Mouse (Mus musculus) left cerebral cortex, postnatal 4 days (tissue): ENCODE measurements around the gene Gm20388. TPM values are rescaled to one million over a fixed set of nuclear protein-coding genes. Genes with fewer than 3 reads are reported as not detected.

ENCODE experiments used
- DNase-seq: peaks from one replicate; pipeline ENCODE4 v3.0.0-alpha.2; 2022
- intact Hi-C: fragments of 180-260 bp; cut with DNase I; formaldehyde crosslinking; loops from one replicate; pipeline ENCODE4 v1.15.1; 2025
- total RNA-seq, 2 experiments: library from RNA; stranded (reverse); gene quantifications; 2 replicates each; pipeline ENCODE4 v1.2.3; 2021

Gm20388 gene
- total RNA-seq, 2 experiments from 2014 or later = 6.5 to 12.8 TPM

DNA sequence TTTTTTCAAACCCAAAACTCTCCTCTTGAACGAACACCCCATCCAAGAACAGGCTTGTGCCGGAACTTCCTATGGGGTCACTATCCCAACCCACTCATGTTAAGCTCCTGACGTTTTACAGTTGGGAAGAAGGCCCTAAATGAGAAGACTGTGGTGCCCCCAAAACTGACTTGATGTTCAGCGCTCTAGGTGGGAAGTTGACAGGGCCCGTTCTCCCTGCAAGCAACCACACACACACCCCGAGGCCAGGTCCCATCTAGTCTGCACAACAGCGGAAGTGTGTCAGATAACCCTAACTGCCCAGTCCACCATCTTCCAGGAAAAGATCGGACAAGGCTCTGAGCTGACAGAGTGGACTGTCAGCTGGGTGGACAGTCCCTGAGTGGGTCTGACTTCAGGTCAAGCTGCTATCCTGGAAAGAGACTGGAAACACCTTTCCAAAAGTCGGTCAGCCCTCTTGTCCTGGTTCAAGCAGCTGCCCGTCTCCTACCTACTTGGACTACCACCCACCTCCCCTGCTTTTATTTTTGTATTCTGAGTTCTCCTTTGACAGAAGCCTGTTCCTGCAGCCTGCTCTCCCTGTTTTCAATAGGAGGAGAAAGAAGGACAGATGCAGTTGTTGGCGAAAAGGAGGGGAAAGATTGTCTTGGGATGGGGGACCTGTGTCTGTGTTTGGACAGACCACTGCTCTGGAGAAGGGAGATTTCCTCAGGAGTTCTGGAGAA is 1161.9 kb downstream of the Gm20388 start:
- intact Hi-C loops = no loop called here

DNA sequence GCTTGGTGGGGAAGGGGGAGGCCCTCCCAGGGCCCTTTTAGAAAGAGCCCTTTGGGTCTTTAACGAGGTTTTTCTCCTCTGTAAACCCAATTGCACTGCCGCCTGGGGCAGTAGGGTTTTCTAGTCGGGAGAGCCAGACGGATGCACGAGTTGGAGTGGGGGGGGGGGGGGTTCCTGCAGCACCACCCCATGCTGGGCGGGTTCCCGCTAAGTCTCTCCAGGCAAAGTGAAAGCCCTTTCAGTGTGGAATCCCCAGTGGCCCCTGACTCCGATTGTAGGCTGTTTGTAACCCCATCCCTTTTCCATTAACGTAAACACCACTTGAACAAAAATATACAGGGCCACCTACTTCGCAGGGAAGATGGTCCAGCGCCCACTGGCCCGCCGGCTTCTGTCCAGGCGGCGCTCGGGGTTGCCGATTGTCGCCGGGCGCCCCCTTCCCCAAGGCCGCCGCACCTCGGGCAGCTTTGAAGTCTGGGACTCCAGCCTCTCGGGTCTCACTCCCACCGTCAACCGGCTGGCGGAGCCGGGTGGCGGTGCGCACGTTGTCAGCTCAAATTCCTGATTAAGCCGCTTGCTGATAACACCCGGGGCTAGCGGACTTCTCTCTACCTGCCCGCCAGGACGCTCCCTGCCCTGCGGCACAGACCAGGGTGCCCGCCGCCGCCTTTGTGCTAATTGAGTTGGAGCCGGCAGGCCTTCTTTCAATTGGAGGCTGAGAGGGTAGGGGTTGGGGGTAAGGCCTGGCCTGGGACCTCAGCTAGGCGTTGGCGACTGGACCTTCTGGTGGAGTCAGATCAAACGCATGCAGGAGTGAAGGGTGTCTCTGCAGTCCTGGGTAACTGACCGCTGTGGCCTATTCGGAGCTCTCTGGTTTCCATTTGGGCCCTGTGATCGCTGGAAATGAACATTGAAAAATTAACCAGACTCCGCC is 1162.8 kb downstream of the Gm20388 start:
- intact Hi-C loops = no loop called here

More for the DNA sequence above, 1161.9 kb downstream of the Gm20388 start:
- no peak for DNase-seq

DNA sequence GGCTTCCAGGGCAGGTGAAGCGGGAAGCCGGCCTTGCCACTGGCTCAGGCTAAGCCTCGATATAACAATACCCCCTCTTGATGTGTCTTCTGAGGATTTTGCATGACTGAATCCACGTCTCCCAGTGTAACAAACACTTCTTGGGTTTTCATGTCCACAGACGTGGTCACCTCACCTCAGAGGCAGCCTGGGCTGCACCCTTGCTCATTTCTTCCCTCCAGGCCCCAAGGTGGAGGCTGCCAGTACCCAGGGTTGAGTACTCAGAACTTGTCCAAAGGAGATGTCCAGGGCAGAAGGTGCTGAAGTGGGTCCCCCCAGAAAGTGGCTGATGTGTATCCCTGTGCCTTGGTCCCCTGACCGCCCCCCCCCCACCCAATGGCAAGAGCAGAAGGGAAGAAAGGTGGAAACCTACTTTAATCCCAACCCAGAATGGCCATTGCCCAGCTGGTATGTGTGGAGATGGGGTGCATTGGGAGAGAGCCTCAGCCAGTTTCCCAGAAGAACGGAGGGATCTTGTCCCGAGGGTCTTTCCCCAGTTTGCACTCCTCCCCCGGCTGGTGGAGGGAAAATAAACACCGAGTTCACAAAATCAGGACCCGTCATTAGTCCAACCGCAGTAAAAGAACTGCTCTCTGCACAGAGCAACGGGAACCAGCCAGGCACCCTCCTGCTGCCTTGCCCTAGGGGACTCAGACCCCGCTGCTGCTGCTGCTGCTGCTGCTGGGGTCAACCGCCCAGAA is 1163.6 kb downstream of the Gm20388 start:
- intact Hi-C loops = no loop called here
- DNase-seq = no peak

More for the DNA sequence above, 1162.8 kb downstream of the Gm20388 start:
- DNase-seq = no peak

GRCm38 (mm10) chr8:121074848-121075145 is 1164.2 kb downstream of the Gm20388 start:
- intact Hi-C loops = no loop called here

GRCm38 (mm10) chr8:121075936-121076335 is 1165.3 kb downstream of the Gm20388 start:
- intact Hi-C loops = no loop called here
- DNase-seq = no peak

More at GRCm38 (mm10) chr8:121074848-121075145, 1164.2 kb downstream of the Gm20388 start:
- DNase-seq = no peak

DNA sequence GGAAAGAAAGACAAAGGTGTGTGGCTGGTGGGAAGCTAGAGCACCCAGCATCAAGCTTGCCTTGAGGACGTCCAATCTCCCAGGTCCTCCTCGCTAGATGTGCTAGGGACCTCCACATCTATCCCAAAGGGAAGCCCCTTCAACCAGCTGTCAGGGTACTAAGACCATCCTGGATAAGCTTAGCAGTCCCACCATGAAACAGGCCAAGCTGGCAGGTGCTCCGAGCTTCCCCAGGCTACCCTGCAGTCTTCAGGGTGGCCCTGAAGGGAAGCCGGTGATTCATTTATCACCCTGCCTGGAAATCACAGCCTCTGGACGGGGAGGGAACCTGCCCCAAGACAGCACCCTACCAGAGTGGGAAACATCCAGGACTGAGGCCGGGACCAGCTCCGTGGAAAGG is 1165.9 kb downstream of the Gm20388 start:
- intact Hi-C loops = no loop called here

DNA sequence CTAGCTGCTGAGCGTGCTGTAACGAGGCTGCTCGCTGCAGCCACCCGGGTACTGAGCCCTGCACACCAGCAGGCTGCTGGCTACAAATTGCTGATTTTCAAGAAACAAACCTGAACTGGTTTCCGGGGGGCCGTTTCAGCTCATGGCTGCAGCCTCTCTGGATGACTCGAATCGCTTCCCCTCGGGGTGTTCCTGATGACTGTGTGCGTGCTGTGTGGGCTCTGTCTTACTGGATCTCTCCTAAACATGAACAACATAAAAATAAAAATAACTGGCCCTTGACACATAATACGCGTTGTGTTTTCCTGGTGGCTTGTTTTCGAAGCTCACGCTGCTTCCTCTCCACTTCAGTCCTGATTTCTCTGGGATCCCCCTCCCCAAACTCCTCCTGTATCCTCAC is 1168.1 kb downstream of the Gm20388 start:
- no peak for DNase-seq
- intact Hi-C loops = no loop called here

More for the DNA sequence above, 1165.9 kb downstream of the Gm20388 start:
- no peak for DNase-seq

DNA sequence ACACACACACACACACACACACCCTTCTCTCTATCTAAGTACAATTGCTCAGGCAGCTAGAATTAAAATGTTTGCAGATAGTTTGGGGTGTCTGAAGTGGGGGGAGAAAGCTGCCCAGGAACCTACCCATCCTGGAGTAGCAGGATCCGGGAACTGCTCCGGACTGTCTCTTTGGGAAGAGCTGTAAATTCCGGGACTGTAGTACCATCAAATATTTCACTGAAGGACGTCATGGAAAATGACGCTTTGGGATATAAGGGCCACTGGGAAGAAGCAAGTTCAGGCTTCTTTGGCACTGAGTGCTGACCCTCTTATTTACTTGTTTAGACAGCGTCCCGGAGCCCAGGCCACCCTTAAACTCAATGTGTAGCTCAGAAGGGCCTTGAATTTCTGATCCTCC is 1168.6 kb downstream of the Gm20388 start:
- DNase-seq = no peak
- intact Hi-C loops = no loop called here

DNA sequence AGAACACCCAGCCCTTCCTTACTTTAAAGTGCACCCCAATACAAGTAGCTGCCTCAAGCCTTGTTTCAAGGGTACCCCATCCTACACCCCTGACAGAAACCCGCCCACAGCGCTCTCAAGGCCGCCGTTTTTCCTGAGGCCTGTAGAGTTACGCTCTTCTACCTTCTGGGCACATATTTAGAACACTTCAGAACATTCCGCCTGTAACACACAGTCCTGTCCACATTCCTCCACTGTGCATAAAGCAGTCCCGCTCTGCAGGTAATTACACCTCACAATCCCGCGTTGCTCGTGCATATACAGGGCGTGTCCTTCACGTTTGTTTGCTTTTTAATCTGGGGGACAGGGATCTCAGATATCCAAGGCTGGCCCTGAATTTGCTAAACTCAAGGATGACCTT is 1169.3 kb downstream of the Gm20388 start:
- no peak for DNase-seq
- intact Hi-C loops = loop anchor here (5.0 kb wide), 1 partner anchor 188 kb away; no protein-coding TSS in a partner anchor

DNA sequence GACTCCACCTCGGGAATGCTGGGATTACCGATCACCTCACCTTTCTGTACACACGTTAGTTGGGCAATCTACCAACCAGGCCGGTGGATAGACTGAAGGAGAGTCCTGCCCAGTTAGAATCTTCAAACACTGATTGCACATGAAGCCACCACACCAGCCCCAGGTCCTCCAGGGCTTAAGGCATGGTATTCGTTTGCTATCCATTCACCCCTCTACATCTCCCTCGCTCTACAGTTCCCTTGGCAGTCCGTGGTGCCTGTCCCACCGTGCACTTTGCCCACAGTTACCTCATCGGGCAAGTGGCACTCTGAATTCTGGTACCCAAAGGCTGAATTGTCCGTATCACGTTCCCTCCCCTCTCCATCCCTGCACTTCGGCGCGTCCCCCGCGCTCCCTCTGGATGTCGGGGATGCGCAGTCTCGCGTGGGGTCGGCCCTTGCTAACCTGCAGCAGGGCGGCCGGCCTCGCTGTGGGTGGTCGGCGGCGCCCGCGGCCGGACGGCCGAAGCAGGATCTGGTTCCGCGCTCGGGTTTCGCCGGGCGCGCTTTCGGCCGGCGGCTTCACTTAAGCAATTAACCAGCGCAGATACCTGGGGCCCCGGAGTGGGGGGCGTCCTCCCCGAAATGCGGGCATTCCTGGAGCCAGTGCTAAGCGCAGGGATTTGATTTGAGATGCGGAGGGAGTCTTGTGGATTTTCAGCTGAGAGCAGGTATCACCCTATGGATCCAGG is 1169.9 kb downstream of the Gm20388 start:
- DNase-seq = no peak
- intact Hi-C loops = loop anchor here (5.0 kb wide), 1 partner anchor 188 kb away; no protein-coding TSS in a partner anchor

- DNase-seq = no peak
- intact Hi-C loops = loop anchor here (5.0 kb wide), 1 partner anchor 189 kb away; no protein-coding TSS in a partner anchor
Measured at GRCm38 (mm10) chr8:121081398-121081797, 1170.8 kb downstream of the Gm20388 start.

- no peak for DNase-seq
- intact Hi-C loops = loop anchor here (5.0 kb wide), 1 partner anchor 190 kb away; no protein-coding TSS in a partner anchor
Measured at GRCm38 (mm10) chr8:121082218-121083092, 1171.8 kb downstream of the Gm20388 start.

- intact Hi-C loops = loop anchor here (5.0 kb wide), 1 partner anchor 191 kb away; no protein-coding TSS in a partner anchor
Measured at GRCm38 (mm10) chr8:121083093-121083935, 1172.7 kb downstream of the Gm20388 start.

DNA sequence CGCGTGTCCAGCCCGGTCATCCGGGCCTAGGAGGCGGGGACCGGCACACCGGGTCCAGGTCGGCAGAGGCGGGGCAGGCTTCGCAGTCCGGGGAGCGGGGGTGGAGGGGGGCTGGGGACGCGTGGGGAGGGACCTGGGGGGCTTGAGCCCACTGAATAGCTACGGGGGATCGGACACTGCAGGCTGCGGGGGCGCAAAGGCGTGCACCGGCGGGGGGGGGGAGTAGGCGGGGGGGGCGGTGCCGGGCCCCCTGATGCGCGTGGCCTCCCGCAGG is 1173.2 kb downstream of the Gm20388 start:
- no peak for DNase-seq
- intact Hi-C loops = loop anchor here (5.0 kb wide), 1 partner anchor 192 kb away; no protein-coding TSS in a partner anchor

More at GRCm38 (mm10) chr8:121083093-121083935, 1172.7 kb downstream of the Gm20388 start:
- DNase-seq = no peak

DNA sequence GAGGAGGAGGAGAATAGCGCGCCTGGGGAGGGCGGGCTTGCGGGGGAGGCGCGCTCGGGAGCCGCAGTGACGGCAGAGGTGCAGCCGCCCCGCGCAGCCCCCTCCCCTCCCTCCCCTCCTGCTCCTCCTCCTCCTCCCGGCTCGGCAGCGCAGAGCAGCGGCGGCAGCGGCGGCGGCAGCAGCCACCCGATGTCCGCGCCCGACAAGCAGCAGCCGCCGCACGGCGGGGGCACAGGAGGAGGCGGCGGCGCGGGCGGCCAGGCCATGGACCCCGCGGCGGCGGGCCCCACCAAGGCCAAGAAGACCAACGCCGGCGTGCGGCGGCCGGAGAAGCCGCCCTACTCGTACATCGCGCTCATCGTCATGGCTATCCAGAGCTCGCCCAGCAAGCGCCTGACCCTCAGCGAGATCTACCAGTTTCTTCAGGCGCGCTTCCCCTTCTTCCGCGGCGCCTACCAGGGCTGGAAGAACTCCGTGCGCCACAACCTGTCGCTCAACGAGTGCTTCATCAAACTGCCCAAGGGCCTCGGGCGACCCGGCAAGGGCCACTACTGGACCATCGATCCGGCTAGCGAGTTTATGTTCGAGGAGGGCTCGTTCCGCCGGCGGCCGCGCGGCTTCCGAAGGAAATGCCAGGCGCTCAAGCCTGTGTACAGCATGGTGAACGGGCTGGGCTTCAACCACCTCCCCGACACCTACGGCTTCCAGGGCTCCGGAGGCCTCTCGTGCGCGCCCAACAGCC is 1173.7 kb downstream of the Gm20388 start, which contains the start of gene Foxf1:
TSS of gene Foxf1 (plus strand) at position 177 of the 742 bp plus-strand sequence.
- intact Hi-C loops = loop anchor here (5.0 kb wide), 1 partner anchor 192 kb away; no protein-coding TSS in a partner anchor
- DNase-seq = no peak

DNA sequence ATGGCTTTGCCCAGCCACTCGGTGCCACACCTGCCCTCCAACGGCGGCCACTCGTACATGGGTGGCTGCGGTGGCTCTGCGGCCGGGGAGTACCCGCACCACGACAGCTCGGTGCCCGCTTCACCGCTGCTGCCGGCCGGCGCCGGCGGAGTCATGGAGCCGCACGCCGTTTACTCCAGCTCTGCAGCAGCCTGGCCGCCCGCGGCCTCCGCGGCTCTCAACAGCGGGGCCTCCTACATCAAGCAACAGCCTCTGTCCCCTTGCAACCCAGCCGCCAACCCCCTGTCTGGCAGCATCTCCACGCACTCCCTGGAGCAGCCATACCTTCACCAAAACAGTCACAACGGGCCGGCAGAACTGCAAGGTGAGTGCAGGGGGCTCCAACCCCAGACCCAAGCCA is 1174.4 kb downstream of the Gm20388 start:
- intact Hi-C loops = no loop called here
- no peak for DNase-seq

DNA sequence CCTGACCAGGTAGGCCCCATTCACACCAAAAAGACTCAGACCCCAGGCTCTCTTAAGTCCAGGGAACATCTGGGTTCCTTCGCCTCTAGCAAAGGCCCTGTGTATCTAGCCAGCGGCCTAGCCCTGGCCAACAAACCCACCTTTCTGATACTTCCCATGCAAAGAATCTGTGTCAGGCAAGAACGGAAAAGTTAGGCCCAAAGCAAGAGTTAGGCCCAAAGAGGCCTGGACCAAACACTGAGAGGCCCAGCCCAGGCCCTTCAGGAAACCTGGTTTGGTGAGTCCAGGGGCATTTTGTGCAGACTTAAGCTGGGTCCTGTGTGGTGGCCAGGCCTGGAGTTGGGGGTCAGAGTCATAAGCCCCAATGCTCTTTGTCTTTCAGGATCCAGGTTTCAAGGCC is 1174.9 kb downstream of the Gm20388 start:
- no peak for DNase-seq
- intact Hi-C loops = no loop called here
